Mouse (Mus musculus) liver, embryonic 14.5 days (tissue): Measurements from ENCODE around the gene Sugp2. TPM values are rescaled to one million over a fixed set of nuclear protein-coding genes. Genes with fewer than 3 reads are reported as not detected.

Source experiments
- ATAC-seq: fragments of 200-750 bp; cut with Nextera tagmentation; 2 replicates; pipeline ENCODE4 v1.8.0; 2017; ENCODE audit warnings: moderate number of reproducible peaks, mild to moderate bottlenecking, moderate library complexity; ENCODE audit not compliant: insufficient read depth
- DNase-seq, 3 experiments: peaks; one replicate each; pipeline ENCODE4 v3.0.0-alpha.2; 2012 to 2013; ENCODE audit warnings: low read depth in 3 of 3, low spot score in 3 of 3
- H3K27ac ChIP-seq: fragments of 300-500 bp; sonication (generic); 2 replicates; pipeline ENCODE4 v1.5.1; 2014; ENCODE audit warnings: moderate library complexity, mild to moderate bottlenecking, control low read depth, inconsistent platforms
- H3K27me3 ChIP-seq: fragments of 300-500 bp; sonication (generic); 2 replicates; pipeline ENCODE4 v1.6.1; 2014; ENCODE audit warnings: mild to moderate bottlenecking, low read length, moderate library complexity; ENCODE audit not compliant: control insufficient read depth, insufficient read depth
- H3K36me3 ChIP-seq: fragments of 300-500 bp; sonication (generic); replicated peaks from 2 replicates; pipeline ENCODE4 v1.6.1; 2014; ENCODE audit warnings: low read depth; ENCODE audit not compliant: control insufficient read depth, insufficient read depth
- H3K4me1 ChIP-seq, 2 experiments: fragments of 200-500 bp in 1 of 2; fragments of 300-500 bp in 1 of 2; sonication (generic) in 1 of 2; replicated peaks; 2 replicates each; pipeline ENCODE4 v1.6.1; 2012 to 2014; ENCODE audit warnings: antibody characterized with exemption in 1 of 2, inconsistent platforms in 1 of 2, low read length in 1 of 2; ENCODE audit not compliant: control insufficient read depth in 2 of 2, insufficient read depth in 2 of 2
- H3K4me2 ChIP-seq: fragments of 300-500 bp; sonication (generic); 2 replicates; pipeline ENCODE4 v1.6.1; 2014; ENCODE audit warnings: low read depth, mild to moderate bottlenecking, control low read depth, moderate library complexity
- H3K4me3 ChIP-seq, 2 experiments: fragments of 200-500 bp in 1 of 2; fragments of 300-500 bp in 1 of 2; sonication (generic) in 1 of 2; 2 replicates each; pipeline ENCODE4 v1.5.1; 2012 to 2014; ENCODE audit warnings: low read depth in 2 of 2, low read length in 2 of 2, mild to moderate bottlenecking in 2 of 2, control low read depth in 1 of 2, inconsistent platforms in 1 of 2, moderate library complexity in 1 of 2; ENCODE audit not compliant: insufficient read depth in 1 of 2
- H3K9ac ChIP-seq: fragments of 300-500 bp; sonication (generic); replicated peaks from 2 replicates; pipeline ENCODE4 v1.6.1; 2014; ENCODE audit warnings: mild to moderate bottlenecking, control low read depth, moderate library complexity
- H3K9me3 ChIP-seq: fragments of 300-500 bp; sonication (generic); 2 replicates; pipeline ENCODE4 v1.6.1; 2016; ENCODE audit warnings: low read length, mixed read lengths; ENCODE audit not compliant: control insufficient read depth
- CTCF ChIP-seq: IDR thresholded peaks from 2 replicates; pipeline ENCODE4 v1.5.1; 2016; ENCODE audit warnings: antibody characterized with exemption, low read depth, control low read depth
- EP300 ChIP-seq: IDR thresholded peaks from 2 replicates; pipeline ENCODE4 v1.6.1; 2016; ENCODE audit warnings: antibody characterized with exemption, low read depth
- WGBS: fragments of 180-500 bp; shearing (Covaris S2); extraction: QIAGEN DNeasy Blood & Tissue Kit; methylation state at CpG from one replicate; pipeline ENCODE4 v1.1.7; 2014; ENCODE audit not compliant: insufficient replicate concordance; 5-methylcytosine and 5-hydroxymethylcytosine counted together
- polyA plus RNA-seq, 2 experiments: library from polyadenylated mRNA; depleted of rRNA in 1 of 2; stranded (reverse) in 1 of 2; unstranded in 1 of 2; fragments of >200 nt; fragmentation: Nextera tagmentation in 1 of 2; extraction: Ambion mirVana in 1 of 2; gene quantifications; 2 replicates each; pipeline versions ENCODE4 v1.2.1 to v1.2.3; 2012 to 2014

The Sugp2 gene
- polyA plus RNA-seq, 2 experiments, result 9.9 to 17.3 TPM

GRCm38 (mm10) chr8:70240642-70241041 is 6.6 kb downstream of the Sugp2 start:
- Histone ChIP-seq H3K4me3 (no peak overlapping the region), H3K9me3 (no peaks in the 10 kb centered on the region), H3K36me3 (peaks cover 69% of the 10 kb centered on the region), H3K27me3 (no peaks in the 10 kb centered on the region), H3K9ac (no peak overlapping the region), H3K27ac (no peak overlapping the region), H3K4me2 (no peak overlapping the region), H3K4me1 (peaks cover 4 to 10% of the 10 kb centered on the region in 2 experiments)
- 80% methylated on average over 5 of the region's 5 CpGs for WGBS
- ATAC-seq (no peak), DNase-seq (no peak)
- no peak for TF ChIP-seq EP300
- TF ChIP-seq CTCF, result peak; percentile 56

- Histone ChIP-seq H3K9me3 (no peaks in the 10 kb centered on the region), H3K4me3 (no peak overlapping the region), H3K27ac (no peak overlapping the region), H3K4me2 (no peak overlapping the region), H3K36me3 (peaks cover 62% of the 10 kb centered on the region), H3K9ac (no peak overlapping the region), H3K27me3 (no peaks in the 10 kb centered on the region), H3K4me1 (no peaks in the 10 kb centered on the region)
- no peak for ATAC-seq
- no peak for TF ChIP-seq CTCF
- no peak for TF ChIP-seq EP300
- 84% methylated on average over 6 of the region's 6 CpGs for WGBS
- no peak for DNase-seq
Observed at GRCm38 (mm10) chr8:70246622-70247021, 12.6 kb downstream of the Sugp2 start.

- no peak overlapping the region for H3K4me3 ChIP-seq
- no peaks in the 10 kb centered on the region for H3K4me1 ChIP-seq
- ATAC-seq, result no peak
- H3K27ac ChIP-seq, result no peak overlapping the region
- no peak overlapping the region for H3K9ac ChIP-seq
- peaks cover 64% of the 10 kb centered on the region for H3K36me3 ChIP-seq
- TF ChIP-seq EP300 (no peak), CTCF (no peak)
- DNase-seq, result no peak
- no peaks in the 10 kb centered on the region for H3K27me3 ChIP-seq
- no peak overlapping the region for H3K4me2 ChIP-seq
- H3K9me3 ChIP-seq, result no peaks in the 10 kb centered on the region
- WGBS, result 84% methylated on average over 3 of the region's 3 CpGs
Observed at GRCm38 (mm10) chr8:70247841-70248240, 13.8 kb downstream of the Sugp2 start.

GRCm38 (mm10) chr8:70254628-70255027 is 20.6 kb downstream of the Sugp2 start:
- peaks cover 70% of the 10 kb centered on the region for H3K36me3 ChIP-seq
- no peak overlapping the region for H3K4me2 ChIP-seq
- 71% methylated on average over 1 of the region's 1 CpGs for WGBS
- no peak overlapping the region for H3K9ac ChIP-seq
- H3K27me3 ChIP-seq, result no peaks in the 10 kb centered on the region
- TF ChIP-seq EP300, result no peak
- TF ChIP-seq CTCF, result peak; percentile 45
- peaks cover 9 to 11% of the 10 kb centered on the region in 2 experiments for H3K4me1 ChIP-seq
- no peak overlapping the region for H3K4me3 ChIP-seq
- no peak overlapping the region for H3K27ac ChIP-seq
- DNase-seq (no peak), ATAC-seq (no peak)
- H3K9me3 ChIP-seq, result no peaks in the 10 kb centered on the region

- WGBS, result 80% methylated on average over 3 of the region's 3 CpGs
- H3K4me2 ChIP-seq, result no peak overlapping the region
- no peak overlapping the region for H3K4me3 ChIP-seq
- H3K4me1 ChIP-seq, result peaks cover 9 to 11% of the 10 kb centered on the region in 2 experiments
- TF ChIP-seq CTCF, result no peak
- no peak for TF ChIP-seq EP300
- no peaks in the 10 kb centered on the region for H3K27me3 ChIP-seq
- peaks cover 71% of the 10 kb centered on the region for H3K36me3 ChIP-seq
- no peak for DNase-seq
- H3K9me3 ChIP-seq, result no peaks in the 10 kb centered on the region
- no peak for ATAC-seq
- H3K9ac ChIP-seq, result no peak overlapping the region
- no peak overlapping the region for H3K27ac ChIP-seq
Observed at GRCm38 (mm10) chr8:70257456-70257855, 23.4 kb downstream of the Sugp2 start.
